Mouse (Mus musculus): ENCODE measurements around the gene Pcx. TPM values are rescaled to one million over a fixed set of nuclear protein-coding genes. Genes with fewer than 3 reads are reported as not detected.
A peak's percentile ranks its signal among the peaks of the same experiment; 100 is the strongest.

The Pcx gene
- polyA plus RNA-seq, 1 experiment from 2014 or later = 11.8 TPM

GRCm38 (mm10) chr19:4666815-4667214, 156.5 kb downstream of the Pcx start:
- ATAC-seq = no peak
- H3K27ac ChIP-seq = no peak overlapping the region
- H3K9me3 ChIP-seq = no peaks in the 10 kb centered on the region
- no peaks in the 10 kb centered on the region for H3K36me3 ChIP-seq
- no peaks in the 10 kb centered on the region for H3K4me1 ChIP-seq (replicated peaks)
- H3K4me2 ChIP-seq (replicated peaks) = no peak overlapping the region
- no peak overlapping the region for H3K4me3 ChIP-seq (replicated peaks)
- no peaks in the 10 kb centered on the region for H3K27me3 ChIP-seq (replicated peaks)
- no peak overlapping the region for H3K9ac ChIP-seq

- Histone ChIP-seq H3K27me3 (replicated peaks) (no peaks in the 10 kb centered on the region), H3K9ac (no peak overlapping the region), H3K4me2 (replicated peaks) (no peak overlapping the region), H3K4me3 (replicated peaks) (no peak overlapping the region), H3K36me3 (no peaks in the 10 kb centered on the region), H3K9me3 (no peaks in the 10 kb centered on the region), H3K27ac (no peak overlapping the region), H3K4me1 (replicated peaks) (no peaks in the 10 kb centered on the region)
- ATAC-seq = peak; percentile 88
- 32% methylated on average over 4 of the region's 4 CpGs for WGBS
Measured at GRCm38 (mm10) chr19:4670776-4671175, 160.5 kb downstream of the Pcx start.

Other genes with a start within 250 kb of the Pcx start
- gene Ssh3, start 241.3 kb upstream of the Pcx start, polyA plus RNA-seq (2015; fragmentation: Nextera tagmentation; extraction: Ambion mirVana) = 22.2 and 24.8 TPM in 2 replicates
- 5.3 and 5.7 TPM in 2 replicates for gene Ankrd13d, start 227.3 kb upstream of the Pcx start, polyA plus RNA-seq (2015; fragmentation: Nextera tagmentation; extraction: Ambion mirVana)
- gene Grk2, start 204.2 kb upstream of the Pcx start, polyA plus RNA-seq (2015; fragmentation: Nextera tagmentation; extraction: Ambion mirVana) = 18.2 and 18.3 TPM in 2 replicates
- 37.5 and 38.9 TPM in 2 replicates for gene Kdm2a, start 112.2 kb upstream of the Pcx start, polyA plus RNA-seq (2015; fragmentation: Nextera tagmentation; extraction: Ambion mirVana)
- 20.0 and 21.6 TPM in 2 replicates for gene Rhod, start 71.0 kb upstream of the Pcx start, polyA plus RNA-seq (2015; fragmentation: Nextera tagmentation; extraction: Ambion mirVana)
- gene Syt12, start 33.0 kb upstream of the Pcx start, polyA plus RNA-seq (2015; fragmentation: Nextera tagmentation; extraction: Ambion mirVana) = 0.33 and 0.46 TPM in 2 replicates
- 7.6 and 9.7 TPM in 2 replicates for gene 2010003K11Rik, start 11.9 kb upstream of the Pcx start, polyA plus RNA-seq (2015; fragmentation: Nextera tagmentation; extraction: Ambion mirVana)
- 6.5 and 7.8 TPM in 2 replicates for gene Lrfn4, start 105.2 kb downstream of the Pcx start, polyA plus RNA-seq (2015; fragmentation: Nextera tagmentation; extraction: Ambion mirVana)
- 61.5 and 68.8 TPM in 2 replicates for gene Rce1, start 115.2 kb downstream of the Pcx start, polyA plus RNA-seq (2015; fragmentation: Nextera tagmentation; extraction: Ambion mirVana)
- 1.4 and 2.7 TPM in 2 replicates for gene Gm960, start 188.2 kb downstream of the Pcx start, polyA plus RNA-seq (2015; fragmentation: Nextera tagmentation; extraction: Ambion mirVana)
- 1.4 and 1.7 TPM in 2 replicates for gene Sptbn2, start 200.7 kb downstream of the Pcx start, polyA plus RNA-seq (2015; fragmentation: Nextera tagmentation; extraction: Ambion mirVana)
- 47.1 and 47.4 TPM in 2 replicates for gene Rbm4b, start 246.0 kb downstream of the Pcx start, polyA plus RNA-seq (2015; fragmentation: Nextera tagmentation; extraction: Ambion mirVana)